Mouse (Mus musculus) spleen, postnatal 4 days (tissue): ENCODE results near the gene Fbxo21.

ENCODE experiments used
- DNase-seq, 2 experiments: peaks; one replicate each; pipeline ENCODE4 v3.0.0; 2022; ENCODE audit warnings: low spot score in 2 of 2

Fbxo21 gene

GRCm38 (mm10) chr5:117976657-117977500 is at the start of gene Fbxo21:
Fbxo21 (plus strand) TSS chr5:117976730.
- DNase-seq: peak; percentile 90 to 93

GRCm38 (mm10) chr5:117928553-117928952 is 48.0 kb upstream of the Fbxo21 start:
- no peak for DNase-seq

- no peak for DNase-seq
Measured at GRCm38 (mm10) chr5:117932222-117932621, 44.3 kb upstream of the Fbxo21 start.

GRCm38 (mm10) chr5:117932862-117933261 is 43.7 kb upstream of the Fbxo21 start:
- peak; percentile 67 to 90 for DNase-seq

- DNase-seq: no peak
Measured at GRCm38 (mm10) chr5:117936346-117936745, 40.2 kb upstream of the Fbxo21 start.

GRCm38 (mm10) chr5:117937186-117937585 is 39.3 kb upstream of the Fbxo21 start:
- no peak for DNase-seq

- peak; percentile 55 to 80 for DNase-seq
Measured at GRCm38 (mm10) chr5:117938182-117938581, 38.3 kb upstream of the Fbxo21 start.

GRCm38 (mm10) chr5:117939402-117939801 is 37.1 kb upstream of the Fbxo21 start:
- DNase-seq: no peak

- DNase-seq: no peak
Measured at GRCm38 (mm10) chr5:117941552-117941951, 35.0 kb upstream of the Fbxo21 start.

- no peak for DNase-seq
Measured at GRCm38 (mm10) chr5:117946605-117947004, 29.9 kb upstream of the Fbxo21 start.

GRCm38 (mm10) chr5:117949393-117949792 is 27.1 kb upstream of the Fbxo21 start:
- DNase-seq: no peak

- no peak for DNase-seq
Measured at GRCm38 (mm10) chr5:117953893-117954292, 22.6 kb upstream of the Fbxo21 start.

GRCm38 (mm10) chr5:117954429-117954828 is 22.1 kb upstream of the Fbxo21 start:
- no peak for DNase-seq

- DNase-seq: no peak
Measured at GRCm38 (mm10) chr5:117955675-117956420, 20.7 kb upstream of the Fbxo21 start.

- DNase-seq: no peak
Measured at GRCm38 (mm10) chr5:117964750-117965149, 11.8 kb upstream of the Fbxo21 start.

- no peak for DNase-seq
Measured at GRCm38 (mm10) chr5:117966956-117967355, 9.6 kb upstream of the Fbxo21 start.

GRCm38 (mm10) chr5:117967659-117968069 is 8.9 kb upstream of the Fbxo21 start:
- no peak for DNase-seq

GRCm38 (mm10) chr5:117969681-117970427 is 6.7 kb upstream of the Fbxo21 start:
- no peak for DNase-seq

- no peak for DNase-seq
Measured at GRCm38 (mm10) chr5:117976263-117976656, 270 bp upstream of the Fbxo21 start.

GRCm38 (mm10) chr5:117977501-117978158 is 1.1 kb downstream of the Fbxo21 start:
- DNase-seq: no peak

- no peak for DNase-seq
Measured at GRCm38 (mm10) chr5:117978159-117978697, 1.7 kb downstream of the Fbxo21 start.
